Mouse (Mus musculus): ENCODE measurements at regions not wholly inside any gene's neighbourhood (a gene's known extent, or its start where the extent isn't known, plus 50 kb on each side); places are given as distances from the start of the nearest gene placed in this dataset.

GRCm38 (mm10) chr9:27658001-27658400 is 132.6 kb upstream of the Opcml start:
- H3K27ac ChIP-seq (replicated peaks) = no peak overlapping the region
- H3K4me1 ChIP-seq = no peaks in the 10 kb centered on the region
- H3K9me3 ChIP-seq = no peaks in the 10 kb centered on the region
- H3K27me3 ChIP-seq (replicated peaks) = no peaks in the 10 kb centered on the region
- no peak overlapping the region for H3K4me2 ChIP-seq
- H3K9ac ChIP-seq = no peak overlapping the region
- WGBS = 75% methylated on average over 1 of the region's 1 CpGs
- no peaks in the 10 kb centered on the region for H3K36me3 ChIP-seq
- no peak for ATAC-seq (ENCODE audit: extremely low read depth, insufficient number of reproducible peaks, low FRiP score, low TSS enrichment)
- no peak overlapping the region for H3K4me3 ChIP-seq

DNA sequence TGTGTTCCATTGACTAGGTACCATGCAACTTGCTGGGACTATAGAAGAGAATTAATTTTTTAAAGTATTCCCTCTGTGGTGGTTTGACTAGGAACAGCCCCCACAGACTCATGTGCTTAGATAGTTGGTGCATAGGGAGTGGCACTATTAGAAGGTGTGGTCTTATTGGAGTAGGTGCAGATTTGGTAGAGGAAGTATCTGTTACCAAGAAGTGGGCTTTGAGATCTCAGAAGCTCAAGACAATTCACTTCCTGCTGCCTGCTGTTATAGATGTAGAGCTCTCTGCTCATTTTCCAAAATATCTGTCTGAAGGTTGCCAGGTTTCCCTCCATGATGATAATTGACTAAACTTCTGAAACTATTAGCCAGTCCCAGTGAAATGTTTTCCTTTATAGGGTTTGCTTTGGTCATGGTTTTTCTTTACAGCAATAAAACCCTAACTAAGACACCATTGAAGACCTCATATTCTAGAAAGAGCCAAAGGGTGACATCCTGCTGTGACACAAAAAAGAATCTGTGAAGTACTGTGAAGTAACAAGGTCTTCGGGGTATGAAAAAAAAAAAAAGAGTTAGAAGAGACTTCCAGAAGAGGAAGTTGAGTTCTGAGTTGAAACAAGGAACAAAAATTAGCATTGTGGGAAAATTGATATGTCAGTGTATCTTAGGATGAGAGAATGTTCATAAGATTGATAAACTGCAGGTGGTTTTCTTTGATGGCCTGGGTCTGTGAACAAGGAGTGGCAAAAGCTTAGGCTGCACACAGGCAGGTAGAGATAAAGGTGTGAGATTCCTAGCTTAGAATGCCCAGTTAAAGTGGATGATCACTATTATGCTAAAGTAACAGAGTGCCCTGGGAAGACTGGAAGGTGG is 128.9 kb upstream of the Opcml start:
- ATAC-seq (ENCODE audit: extremely low read depth, insufficient number of reproducible peaks, low FRiP score, low TSS enrichment) = no peak
- no peaks in the 10 kb centered on the region for H3K36me3 ChIP-seq
- H3K4me3 ChIP-seq = no peak overlapping the region
- 64% methylated on average over 1 of the region's 1 CpGs for WGBS
- no peak overlapping the region for H3K27ac ChIP-seq (replicated peaks)
- peaks cover 6% of the 10 kb centered on the region; the same call in 1 of the 2 replicates for H3K4me1 ChIP-seq
- H3K4me2 ChIP-seq = no peak overlapping the region
- H3K9ac ChIP-seq = no peak overlapping the region
- H3K27me3 ChIP-seq (replicated peaks) = no peaks in the 10 kb centered on the region
- H3K9me3 ChIP-seq = no peaks in the 10 kb centered on the region

GRCm38 (mm10) chr9:27663230-27663629 is 127.3 kb upstream of the Opcml start:
- no peaks in the 10 kb centered on the region for H3K27me3 ChIP-seq (replicated peaks)
- no peaks in the 10 kb centered on the region for H3K36me3 ChIP-seq
- H3K4me3 ChIP-seq = no peak overlapping the region
- no peaks in the 10 kb centered on the region for H3K9me3 ChIP-seq
- peaks cover 6% of the 10 kb centered on the region; the same call in 1 of the 2 replicates for H3K4me1 ChIP-seq
- no peak overlapping the region for H3K27ac ChIP-seq (replicated peaks)
- H3K9ac ChIP-seq = no peak overlapping the region
- WGBS = 85% methylated on average over 1 of the region's 1 CpGs
- H3K4me2 ChIP-seq = no peak overlapping the region
- ATAC-seq (ENCODE audit: extremely low read depth, insufficient number of reproducible peaks, low FRiP score, low TSS enrichment) = no peak

DNA sequence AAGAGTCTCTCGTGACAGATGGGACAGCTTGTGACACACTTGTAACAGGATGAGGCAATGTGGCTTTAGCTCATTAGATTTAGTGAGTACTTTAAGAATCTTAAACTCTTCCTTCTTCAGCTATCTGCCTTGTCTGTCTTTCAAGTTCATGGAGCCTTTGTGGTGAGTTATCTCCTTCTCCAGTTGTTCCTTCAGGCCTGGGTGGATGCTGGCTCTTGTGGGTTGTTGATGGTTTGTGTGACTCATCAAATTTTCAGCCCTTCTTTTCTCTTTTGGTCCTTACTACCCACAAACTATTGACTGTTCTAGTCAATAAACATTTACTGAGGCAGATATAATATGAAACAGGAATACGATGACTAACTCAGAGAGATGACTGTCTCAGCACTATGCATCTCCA is 124.9 kb upstream of the Opcml start:
- no peak overlapping the region for H3K4me2 ChIP-seq

GRCm38 (mm10) chr9:27670032-27670740 is 120.4 kb upstream of the Opcml start:
- Histone ChIP-seq H3K9me3 (no peaks in the 10 kb centered on the region), H3K27me3 (replicated peaks) (no peaks in the 10 kb centered on the region), H3K4me2 (no peak overlapping the region), H3K36me3 (no peaks in the 10 kb centered on the region), H3K4me3 (no peak overlapping the region), H3K27ac (replicated peaks) (no peak overlapping the region), H3K4me1 (peaks cover 6% of the 10 kb centered on the region; the same call in 1 of the 2 replicates), H3K9ac (no peak overlapping the region)
- ATAC-seq (ENCODE audit: extremely low read depth, insufficient number of reproducible peaks, low FRiP score, low TSS enrichment) = no peak
- WGBS = 61% methylated on average over 6 of the region's 6 CpGs

More for the DNA sequence above, 124.9 kb upstream of the Opcml start:
- peaks cover 6% of the 10 kb centered on the region; the same call in 1 of the 2 replicates for H3K4me1 ChIP-seq
- H3K9ac ChIP-seq = no peak overlapping the region
- no peaks in the 10 kb centered on the region for H3K27me3 ChIP-seq (replicated peaks)
- H3K9me3 ChIP-seq = no peaks in the 10 kb centered on the region
- no peak overlapping the region for H3K27ac ChIP-seq (replicated peaks)
- no peaks in the 10 kb centered on the region for H3K36me3 ChIP-seq
- no peak overlapping the region for H3K4me3 ChIP-seq
- no peak for ATAC-seq (ENCODE audit: extremely low read depth, insufficient number of reproducible peaks, low FRiP score, low TSS enrichment)
- WGBS = 74% methylated on average over 2 of the region's 2 CpGs

DNA sequence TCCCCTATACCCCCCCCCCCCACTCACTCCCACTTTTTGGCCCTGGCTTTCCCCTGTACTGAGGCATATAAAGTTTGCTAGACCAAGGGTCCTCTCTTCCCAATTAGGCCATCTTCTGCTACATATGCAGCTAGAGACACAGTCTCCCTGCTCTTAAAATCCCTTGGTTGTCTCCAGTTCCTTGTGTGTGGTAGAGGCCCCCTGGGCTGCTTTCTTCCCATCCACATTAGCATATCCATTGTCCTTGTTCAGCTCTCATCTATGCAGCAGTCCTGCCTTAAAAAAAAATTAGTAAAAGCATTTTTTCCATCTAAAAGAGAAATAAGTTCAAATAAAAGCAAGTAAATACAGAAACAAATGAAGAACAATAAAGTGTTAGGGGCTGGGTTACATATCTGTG is 105.2 kb upstream of the Opcml start:
- no peaks in the 10 kb centered on the region for H3K36me3 ChIP-seq

GRCm38 (mm10) chr9:27691616-27692015 is 99.0 kb upstream of the Opcml start:
- no peak for ATAC-seq (ENCODE audit: extremely low read depth, insufficient number of reproducible peaks, low FRiP score, low TSS enrichment)
- Histone ChIP-seq H3K4me3 (no peak overlapping the region), H3K9me3 (no peaks in the 10 kb centered on the region), H3K4me1 (peaks cover 14% of the 10 kb centered on the region), H3K4me2 (no peak overlapping the region), H3K9ac (no peak overlapping the region), H3K27me3 (replicated peaks) (no peaks in the 10 kb centered on the region), H3K36me3 (no peaks in the 10 kb centered on the region), H3K27ac (replicated peaks) (no peak overlapping the region)
- 67% methylated on average over 4 of the region's 4 CpGs for WGBS

More for the DNA sequence above, 105.2 kb upstream of the Opcml start:
- H3K9me3 ChIP-seq = no peaks in the 10 kb centered on the region
- ATAC-seq (ENCODE audit: extremely low read depth, insufficient number of reproducible peaks, low FRiP score, low TSS enrichment) = no peak
- no peak overlapping the region for H3K4me2 ChIP-seq
- no peaks in the 10 kb centered on the region for H3K4me1 ChIP-seq
- no peaks in the 10 kb centered on the region for H3K27me3 ChIP-seq (replicated peaks)
- H3K9ac ChIP-seq = no peak overlapping the region
- H3K27ac ChIP-seq (replicated peaks) = no peak overlapping the region
- H3K4me3 ChIP-seq = no peak overlapping the region

DNA sequence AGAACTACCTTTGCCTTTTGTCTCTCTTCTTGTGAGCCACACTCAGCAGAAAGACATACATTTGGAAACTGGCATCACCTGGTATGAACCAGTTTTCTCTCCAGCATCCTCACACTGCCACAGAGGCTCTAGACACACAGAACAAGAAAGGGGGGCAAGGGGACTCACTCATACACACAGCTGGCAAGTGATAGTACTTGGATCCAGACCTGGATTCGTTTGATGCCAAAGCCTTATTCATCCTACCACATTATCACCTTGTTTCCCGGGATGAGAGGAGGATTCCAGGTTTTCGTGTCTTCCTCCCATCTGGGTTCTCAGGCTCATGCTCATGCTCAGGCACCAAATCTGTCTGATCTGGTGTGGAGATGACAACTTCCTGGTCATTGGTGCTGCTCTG is 97.8 kb upstream of the Opcml start:
- H3K4me1 ChIP-seq = peaks cover 14% of the 10 kb centered on the region
- WGBS = 56% methylated on average over 3 of the region's 3 CpGs
- no peak overlapping the region for H3K9ac ChIP-seq
- no peaks in the 10 kb centered on the region for H3K27me3 ChIP-seq (replicated peaks)
- no peak for ATAC-seq (ENCODE audit: extremely low read depth, insufficient number of reproducible peaks, low FRiP score, low TSS enrichment)
- no peaks in the 10 kb centered on the region for H3K9me3 ChIP-seq
- no peak overlapping the region for H3K4me2 ChIP-seq
- H3K27ac ChIP-seq (replicated peaks) = no peak overlapping the region
- no peaks in the 10 kb centered on the region for H3K36me3 ChIP-seq
- no peak overlapping the region for H3K4me3 ChIP-seq

GRCm38 (mm10) chr9:27694805-27695593 is 95.6 kb upstream of the Opcml start:
- Histone ChIP-seq H3K9ac (no peak overlapping the region), H3K4me2 (no peak overlapping the region), H3K27ac (replicated peaks) (no peak overlapping the region), H3K36me3 (no peaks in the 10 kb centered on the region), H3K9me3 (no peaks in the 10 kb centered on the region), H3K4me3 (no peak overlapping the region), H3K27me3 (replicated peaks) (no peaks in the 10 kb centered on the region), H3K4me1 (peaks cover 18% of the 10 kb centered on the region)
- 56% methylated on average over 8 of the region's 8 CpGs for WGBS
- ATAC-seq (ENCODE audit: extremely low read depth, insufficient number of reproducible peaks, low FRiP score, low TSS enrichment) = no peak

DNA sequence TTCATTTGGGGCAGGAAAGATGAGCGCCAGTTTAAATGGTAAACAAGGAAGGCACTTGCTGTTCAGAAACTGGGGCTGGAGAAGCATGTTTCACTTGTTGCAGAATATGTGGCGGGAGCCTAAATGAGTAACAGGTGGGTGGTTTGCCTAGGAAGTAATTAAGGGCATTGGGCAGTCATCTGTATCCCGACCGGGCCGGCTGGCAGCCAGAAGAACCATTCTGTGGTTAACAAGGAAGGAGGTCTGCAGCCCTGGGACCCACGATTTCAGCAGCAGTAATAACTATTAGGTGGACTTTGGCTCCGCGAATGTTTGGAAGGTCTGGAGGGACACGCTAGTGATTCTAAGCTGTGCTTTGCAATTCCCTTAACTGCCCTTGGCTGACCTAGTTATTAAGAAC is 89.0 kb upstream of the Opcml start:
- ATAC-seq (ENCODE audit: extremely low read depth, insufficient number of reproducible peaks, low FRiP score, low TSS enrichment) = no peak
- Histone ChIP-seq H3K27me3 (replicated peaks) (peaks cover 12% of the 10 kb centered on the region), H3K36me3 (no peaks in the 10 kb centered on the region), H3K4me3 (no peak overlapping the region), H3K4me2 (no peak overlapping the region), H3K4me1 (peaks cover 15% of the 10 kb centered on the region), H3K9me3 (no peaks in the 10 kb centered on the region), H3K27ac (replicated peaks) (no peak overlapping the region), H3K9ac (no peak overlapping the region)
- WGBS = 83% methylated on average over 9 of the region's 9 CpGs

DNA sequence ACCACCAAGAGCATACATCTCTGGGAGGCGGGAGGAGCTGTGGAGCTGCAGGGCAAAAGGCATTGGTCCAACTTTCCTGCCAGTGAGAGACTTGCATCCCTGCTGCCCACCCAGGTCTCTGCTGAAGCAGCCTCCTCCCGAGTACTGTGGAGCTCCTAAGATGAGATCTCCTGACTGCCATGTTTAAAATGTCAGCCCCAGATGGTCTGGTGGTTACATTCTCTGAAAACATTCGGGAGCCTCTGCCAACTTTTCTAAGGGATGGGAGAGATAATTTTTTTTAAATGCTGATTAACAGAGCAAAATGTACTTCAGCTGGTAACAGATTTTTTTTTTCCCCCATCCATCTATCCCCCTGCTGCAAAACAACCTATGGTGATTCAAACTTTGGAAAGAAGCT is 88.4 kb upstream of the Opcml start:
- no peaks in the 10 kb centered on the region for H3K9me3 ChIP-seq
- H3K9ac ChIP-seq = no peak overlapping the region
- no peak overlapping the region for H3K4me3 ChIP-seq
- no peaks in the 10 kb centered on the region for H3K36me3 ChIP-seq
- peaks cover 15% of the 10 kb centered on the region for H3K4me1 ChIP-seq
- H3K27me3 ChIP-seq (replicated peaks) = peaks cover 17% of the 10 kb centered on the region
- H3K27ac ChIP-seq (replicated peaks) = no peak overlapping the region
- WGBS = 49% methylated on average over 3 of the region's 3 CpGs
- ATAC-seq (ENCODE audit: extremely low read depth, insufficient number of reproducible peaks, low FRiP score, low TSS enrichment) = no peak
- H3K4me2 ChIP-seq = no peak overlapping the region

Measured in heart, embryonic 13.5 days (tissue).